Mouse (Mus musculus) mature B cell (primary cell): ENCODE results near the gene Drd4.

Experiments
- in situ Hi-C: fragments of 300-500 bp; cut with MboI; formaldehyde crosslinking; loops from 2 replicates; pipeline ENCODE4 v1.14.3; 2019

The Drd4 gene

DNA sequence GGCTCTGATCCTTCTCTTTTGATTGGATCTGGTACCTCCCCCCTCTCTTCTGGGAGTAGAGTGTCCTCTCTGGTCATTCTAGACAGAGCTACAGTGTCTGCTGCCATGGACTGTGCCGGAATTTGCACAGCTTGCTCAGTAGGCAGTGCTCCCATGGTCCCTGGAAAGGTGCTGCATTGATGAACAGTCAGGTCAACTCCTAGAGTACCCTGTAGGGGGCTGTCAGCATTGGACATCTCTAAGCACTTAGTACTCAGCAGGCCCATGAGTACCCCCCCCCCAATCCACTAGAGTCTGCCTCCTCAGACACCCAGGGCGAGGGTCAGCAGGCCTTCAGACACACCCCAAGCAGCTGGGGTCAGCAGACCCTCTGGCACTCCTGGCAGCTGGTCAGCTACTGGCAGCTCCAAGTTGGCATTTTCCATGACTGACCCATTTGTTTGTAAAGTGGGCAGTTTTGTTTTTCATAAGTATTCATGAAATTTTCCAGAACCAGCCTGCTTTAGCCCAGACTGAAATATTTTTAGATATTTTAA, 43.3 kb downstream of the Drd4 start:
- in situ Hi-C loops = no loop called here

DNA sequence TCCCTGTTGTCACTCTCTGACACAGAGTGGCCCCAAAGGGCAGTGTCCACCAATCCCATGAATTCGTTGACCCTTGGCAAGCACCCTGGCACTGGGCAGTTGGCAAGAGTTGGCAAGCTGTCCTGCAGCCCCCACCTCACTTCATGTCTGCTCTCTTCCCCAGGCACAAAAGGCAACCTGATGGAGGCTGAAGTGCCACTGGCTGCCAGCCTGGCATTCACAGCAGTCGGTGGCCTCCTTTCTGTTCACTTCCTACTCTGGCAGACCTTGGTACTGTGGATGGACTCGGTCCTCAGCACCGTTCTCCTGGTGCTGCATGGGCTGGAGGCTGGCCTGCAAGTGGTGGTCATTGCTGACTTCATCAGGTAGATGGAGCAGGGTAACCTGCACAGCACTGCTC, 43.9 kb downstream of the Drd4 start:
- in situ Hi-C loops = no loop called here

DNA sequence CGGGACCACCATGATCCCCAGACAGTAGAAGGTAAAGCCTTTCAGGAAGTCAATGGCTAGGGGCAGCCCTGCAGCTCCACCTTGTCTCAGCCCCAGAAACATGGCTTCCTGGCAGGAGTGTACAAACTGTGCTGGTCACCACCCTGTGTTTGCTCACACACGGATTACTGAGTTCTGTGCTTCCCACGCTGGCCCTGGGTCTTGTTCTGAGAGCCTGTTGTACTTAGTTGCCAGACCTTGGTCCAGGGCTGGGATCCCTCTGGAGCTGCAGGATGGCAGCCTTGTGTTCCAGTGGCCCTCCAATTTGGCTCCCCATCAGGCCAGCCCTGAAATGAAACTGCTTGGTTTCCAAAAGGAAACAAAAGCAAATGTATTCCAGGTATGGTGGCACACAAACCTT, 44.5 kb downstream of the Drd4 start:
- in situ Hi-C loops = no loop called here

DNA sequence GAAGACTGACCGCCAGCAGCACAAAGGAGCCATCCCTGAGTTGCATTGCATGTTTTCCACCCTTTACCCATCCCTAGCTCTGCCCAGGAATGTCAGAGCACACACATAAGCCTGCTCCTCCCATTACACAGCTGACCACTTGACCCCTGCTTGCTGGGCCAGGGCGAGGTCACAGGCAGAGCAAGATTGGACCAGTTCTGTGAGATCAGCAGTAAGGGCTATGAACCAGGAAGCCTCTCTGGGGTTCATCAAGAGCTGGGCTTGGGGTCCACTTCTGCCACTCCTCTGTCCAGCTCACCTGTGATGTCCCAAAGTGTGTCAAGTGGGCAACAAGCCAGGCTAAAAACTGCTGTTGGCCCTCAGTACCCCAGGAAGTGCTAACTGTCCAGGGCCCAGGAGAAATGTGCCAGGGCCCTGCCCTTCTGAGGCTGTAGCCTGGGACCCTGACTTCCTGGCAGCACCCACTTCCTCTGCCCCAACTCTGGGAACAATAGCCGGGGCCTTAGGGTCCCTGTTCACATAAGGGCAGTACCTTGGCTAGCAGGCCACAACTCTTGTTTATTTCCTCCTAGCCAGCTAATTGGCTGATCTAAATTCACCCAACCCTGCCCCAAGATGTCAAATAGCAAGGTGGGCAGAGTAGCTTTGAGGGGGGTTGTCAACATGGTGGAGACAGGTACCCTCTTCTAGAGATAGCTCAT, 46.1 kb downstream of the Drd4 start:
- in situ Hi-C loops = no loop called here

DNA sequence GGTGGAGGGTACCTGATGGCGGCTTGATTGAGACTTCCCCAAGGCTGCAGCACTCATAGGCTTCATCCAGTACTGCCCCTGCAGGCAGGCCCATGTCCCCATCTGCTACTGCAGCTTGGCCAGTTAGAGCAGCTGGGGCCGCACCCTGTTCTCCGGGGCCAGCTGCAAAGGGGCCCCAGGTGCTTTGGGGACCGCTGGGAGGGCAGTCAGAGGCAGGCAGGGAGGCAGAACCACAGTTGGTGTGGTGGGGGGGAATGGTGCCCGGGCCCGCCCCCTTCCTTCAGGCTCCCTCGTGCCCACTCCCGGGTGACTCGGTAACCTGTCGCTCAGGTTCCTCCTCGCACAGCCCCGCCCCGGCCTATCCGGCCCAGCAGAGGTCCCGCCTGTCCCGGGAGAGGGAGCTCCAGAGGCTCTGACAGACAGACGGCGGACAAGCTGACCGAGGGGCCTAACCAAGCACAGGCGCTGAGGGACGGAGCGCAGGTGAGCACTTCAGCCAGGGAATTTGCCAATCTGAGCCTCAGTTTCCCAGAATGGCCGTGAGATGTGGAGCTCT, 46.8 kb downstream of the Drd4 start, which contains the start of gene Eps8l2:
Gene Eps8l2, plus strand, starts transcription at position 305 of the 556 bp plus-strand sequence.
- in situ Hi-C loops = no loop called here

DNA sequence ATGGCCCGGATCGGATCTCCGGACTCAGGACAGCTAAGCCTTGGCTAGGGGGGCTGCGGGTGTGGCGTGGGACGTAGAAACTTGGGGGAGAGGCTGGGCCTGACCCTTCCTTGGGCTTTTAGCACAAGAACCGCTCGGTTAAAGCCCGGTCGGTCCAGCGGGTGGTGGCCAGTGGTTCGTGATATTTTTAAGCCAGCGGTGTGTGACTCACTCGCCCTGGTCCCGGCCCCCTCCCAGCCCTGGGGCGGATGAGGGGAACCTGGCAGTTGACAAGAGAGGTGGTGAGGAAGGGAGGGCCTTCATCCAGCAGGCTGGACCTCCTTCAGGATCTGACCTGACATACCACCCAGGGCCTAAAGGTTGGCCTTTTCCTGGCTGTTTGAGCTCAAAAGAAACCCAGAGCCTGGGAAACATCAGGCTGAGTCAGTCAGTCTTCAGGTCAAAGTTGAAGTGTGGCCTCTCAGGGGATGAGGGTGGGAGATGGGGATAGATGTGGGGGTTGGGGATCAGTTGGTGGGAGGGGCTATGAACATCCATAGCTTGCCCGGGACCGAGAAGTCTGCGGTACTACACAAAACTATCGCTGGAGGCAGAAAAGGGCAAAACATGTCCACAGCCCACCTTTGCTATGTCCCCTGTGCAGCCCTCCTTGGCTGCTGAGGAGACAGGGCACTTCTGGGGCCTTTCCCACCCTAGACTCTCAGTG, 47.6 kb downstream of the Drd4 start:
- in situ Hi-C loops = no loop called here

DNA sequence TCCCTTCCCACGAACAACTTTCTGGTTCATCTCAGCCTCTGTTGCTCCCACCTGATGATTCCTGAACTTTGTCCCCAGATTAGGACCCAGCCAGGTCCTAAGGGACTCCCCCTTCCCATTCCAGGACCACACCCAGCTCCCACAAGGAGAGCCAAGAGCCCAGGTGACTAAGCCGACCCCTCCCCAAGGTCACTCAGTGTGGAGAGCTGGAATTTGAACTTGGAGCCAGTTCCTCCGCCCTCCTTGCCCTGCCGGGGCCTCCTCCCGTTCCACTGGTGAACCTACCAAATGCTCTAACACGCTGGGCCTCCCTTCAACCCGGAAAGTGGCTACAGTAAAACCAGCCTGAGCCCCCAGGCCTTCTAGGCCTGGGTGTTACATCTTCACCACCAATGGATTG, 48.2 kb downstream of the Drd4 start:
- in situ Hi-C loops = no loop called here

DNA sequence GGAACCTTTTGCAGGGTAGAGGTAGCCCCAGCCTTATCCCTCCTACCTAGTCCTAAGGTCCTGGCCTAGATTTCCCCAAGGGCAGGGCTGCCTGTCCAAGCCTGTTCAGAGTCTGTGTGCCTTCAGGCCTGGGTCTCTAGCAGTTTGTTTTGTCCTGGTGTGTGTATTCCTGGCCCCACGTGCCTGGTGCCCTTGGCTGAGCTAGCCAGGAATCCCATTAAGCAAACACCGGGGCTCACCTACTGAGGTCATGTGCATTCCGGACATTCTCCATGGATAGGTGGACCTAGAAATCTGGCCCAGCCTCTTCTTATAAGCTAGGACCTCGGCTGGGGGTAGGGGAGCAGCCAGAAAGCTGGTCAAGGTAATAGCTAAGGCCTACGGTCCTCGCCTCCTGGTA, 48.7 kb downstream of the Drd4 start:
- in situ Hi-C loops = no loop called here

DNA sequence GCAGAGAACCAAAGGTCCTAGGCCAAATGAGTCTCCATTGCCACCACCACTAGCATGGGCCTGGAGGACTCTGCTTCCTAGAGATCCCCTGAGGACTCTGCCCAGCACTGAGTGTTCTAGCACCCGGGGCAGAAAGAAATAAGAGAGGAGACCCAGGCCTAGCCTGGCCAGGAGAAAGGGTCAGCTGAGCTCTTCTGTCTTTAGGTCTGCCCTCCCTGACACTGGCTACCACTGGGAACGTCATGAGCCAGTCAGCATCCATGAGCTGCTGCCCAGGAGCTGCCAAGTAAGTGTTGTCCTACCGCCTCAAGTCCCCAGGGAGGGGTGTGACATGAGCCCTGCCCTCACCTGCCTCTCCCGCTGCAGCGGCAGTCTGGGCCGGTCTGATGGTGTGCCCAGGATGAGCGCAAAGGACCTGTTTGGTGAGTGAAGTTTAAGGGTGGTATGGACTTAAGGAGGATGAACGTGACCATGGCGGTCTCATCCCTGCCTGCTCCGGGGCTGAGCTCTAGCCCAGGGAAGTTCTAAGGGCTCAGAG, 50.0 kb downstream of the Drd4 start:
- in situ Hi-C loops = no loop called here

DNA sequence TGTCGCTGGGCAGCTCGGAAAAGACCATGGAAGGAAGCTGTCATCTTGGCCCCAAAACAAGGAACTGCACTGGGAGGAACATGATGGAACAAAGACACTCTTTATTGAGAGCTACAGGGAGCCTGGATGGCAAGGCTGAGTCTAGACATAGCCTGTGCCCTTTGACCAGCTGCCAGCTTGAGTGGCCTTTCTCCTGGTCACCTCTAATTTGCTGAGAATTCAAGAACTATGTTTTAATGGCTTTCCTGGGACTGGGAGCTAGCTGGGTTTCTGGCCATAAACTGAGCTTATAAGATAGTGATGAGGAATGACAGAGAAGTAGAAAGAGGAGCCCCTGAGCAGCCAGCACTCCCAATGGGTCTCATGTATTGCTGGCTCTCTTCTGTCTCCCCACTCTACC, 51.4 kb downstream of the Drd4 start:
- in situ Hi-C loops = no loop called here

DNA sequence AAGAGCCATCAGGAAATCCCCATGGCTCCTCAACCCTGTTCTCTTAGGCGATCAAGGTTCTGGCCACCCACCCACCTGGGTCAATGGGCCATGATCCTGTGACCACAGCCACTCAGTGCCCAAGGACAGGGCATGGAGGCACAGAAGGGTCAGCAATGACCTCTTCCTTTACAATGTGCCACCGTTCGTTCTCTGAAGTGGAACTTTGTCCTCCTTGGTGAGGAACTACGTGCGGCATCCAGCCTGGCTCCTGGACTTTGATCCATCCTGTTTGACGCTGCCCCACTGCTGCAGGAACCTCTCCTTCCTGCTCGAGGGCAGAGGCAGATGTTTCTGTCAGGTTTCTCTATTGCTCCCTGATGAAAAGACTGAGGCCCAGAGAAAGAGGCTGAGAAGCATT, 51.9 kb downstream of the Drd4 start:
- in situ Hi-C loops = no loop called here

DNA sequence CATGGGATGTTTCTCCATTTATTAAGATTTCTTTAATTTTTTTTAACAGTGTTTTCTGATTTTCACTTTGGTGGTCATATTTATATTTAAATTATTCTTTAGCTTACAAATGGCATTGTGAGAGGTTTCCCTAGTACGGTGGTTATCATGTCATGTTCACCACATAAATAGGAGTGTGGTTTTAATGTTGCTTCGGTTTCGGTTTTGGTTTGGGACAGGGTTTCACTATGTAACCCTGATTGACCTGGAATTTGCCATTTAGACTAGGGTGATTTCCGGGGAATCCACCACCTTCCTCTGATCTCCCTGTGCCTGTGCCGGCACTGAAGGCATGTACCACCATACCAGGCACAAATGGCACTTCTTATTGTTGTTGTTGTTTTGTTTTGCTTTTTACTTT, 53.0 kb downstream of the Drd4 start:
- in situ Hi-C loops = no loop called here
